9 mouse cellular contexts compared by ENCODE assay signal in the genomic region with DNA sequence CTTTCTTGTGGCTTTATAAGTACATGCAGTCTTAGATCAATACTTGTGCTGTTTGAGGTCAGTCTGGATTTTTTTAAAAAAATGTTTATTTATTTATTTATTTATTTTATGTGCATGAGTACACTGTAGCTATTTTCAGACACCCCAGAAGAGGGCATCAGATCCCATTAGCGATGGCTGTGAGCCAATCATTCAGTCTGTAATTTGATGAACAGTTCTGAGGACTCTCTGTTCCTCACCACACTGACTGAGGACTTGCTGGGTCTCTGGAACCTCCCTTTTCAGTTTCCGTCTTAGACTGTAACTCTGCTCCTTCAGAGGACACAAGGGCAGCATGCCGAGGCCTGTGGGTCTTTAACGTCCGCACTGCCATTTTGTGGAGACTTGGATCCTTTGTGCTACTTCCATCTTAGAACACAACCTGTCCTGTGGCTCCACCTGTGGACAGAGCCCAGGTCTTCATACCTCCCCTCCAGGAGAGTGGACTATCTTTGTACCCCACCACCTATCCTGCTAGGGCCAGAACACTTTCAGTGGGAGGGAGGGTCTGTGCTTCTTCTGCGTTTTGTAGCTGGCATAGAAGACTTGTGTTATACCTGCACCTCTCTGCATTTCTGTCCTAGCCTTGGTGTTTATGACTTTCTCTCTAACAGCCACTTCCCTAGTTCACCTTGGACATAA. TPM values are rescaled to one million over a fixed set of nuclear protein-coding genes. Genes with fewer than 3 reads are reported as not detected.
DNase-seq lines count a peak whose midpoint lies in the region; ATAC-seq and TF ChIP-seq lines count a peak whose summit lies in the region.
"Had no signal": no experiment of that assay in that cellular context is flagged by ENCODE, and none has a peak within 500 bp of the region (broad histone marks: within the 10 kb centered on the region; RNA-seq: fewer than 3 reads in every experiment).

No protein-coding gene starts in this region.

- 90% methylated on average over 6 of the region's 6 CpGs for WGBS in intestine, embryonic 16.5 days

- no peak overlapping the region for H3K4me2 ChIP-seq in intestine, embryonic 16.5 days (ENCODE audit: low read depth, low read length)
- H3K4me2 ChIP-seq: limb, embryonic 13.5 days had no signal

- no peak overlapping the region for H3K9ac ChIP-seq in intestine, embryonic 16.5 days (ENCODE audit: low read depth, low read length)
- H3K9ac ChIP-seq: limb, embryonic 13.5 days had no signal

- ATAC-seq in Patski, result no peak
- ATAC-seq in intestine, embryonic 16.5 days, result peak; percentile 28; the same call in 1 of the 2 replicates
- no peak for ATAC-seq in erythroid progenitor cell, adult 5-6 weeks (replicated peaks; ENCODE audit: low FRiP score, poor library complexity, severe bottlenecking)

- CTCF ChIA-PET in Patski (lab: Charles Lee), result interaction anchor here (0.7 to 1.7 kb wide), 6 partner anchors 9 to 30 kb away, joined by 3 to 4 read pairs (median 4); no protein-coding TSS in a partner anchor

- no peaks in the 10 kb centered on the region for H3K9me3 ChIP-seq in intestine, embryonic 16.5 days (ENCODE audit: control insufficient read depth, low read length)
- H3K9me3 ChIP-seq: limb, embryonic 13.5 days had no signal

- no peaks in the 10 kb centered on the region for H3K27me3 ChIP-seq in Patski
- H3K27me3 ChIP-seq in intestine, embryonic 16.5 days (replicated peaks; ENCODE audit: control insufficient read depth, insufficient read depth, low read length), result no peaks in the 10 kb centered on the region
- H3K27me3 ChIP-seq: limb, embryonic 13.5 days had no signal

- H3K4me3 ChIP-seq in intestine, embryonic 16.5 days (ENCODE audit: low read length), result no peak overlapping the region
- H3K4me3 ChIP-seq: limb, embryonic 13.5 days had no signal

- in situ Hi-C loops in Patski (cut with MboI; ENCODE audit: low pct_unique_long_range_greater_than_20kb), result no loop called here

- POLR2A ChIA-PET in Patski (lab: Charles Lee), result interaction anchor here (1.1 kb wide), 1 partner anchor 23 kb away, joined by 4 read pairs; no protein-coding TSS in a partner anchor

- DNase-seq in gastrocnemius, adult 18-20 months (ENCODE audit: low spot score), result peak; percentile 50
- no peak for DNase-seq in gastrocnemius, postnatal 25 days
- peak; percentile 37 to 68 for DNase-seq in layer of hippocampus, postnatal 14 days (ENCODE audit: low spot score in 2 of 2)
- no peak for DNase-seq in layer of hippocampus, adult 8-10 months (ENCODE audit: low spot score in 2 of 2)
- no peak for DNase-seq in Patski (ENCODE audit: low read depth, low spot score)
- DNase-seq in gastrocnemius, postnatal 36 days, result no peak

- peak; percentile 9 for TF ChIP-seq CTCF in Patski (IDR thresholded peaks at IDR 0.05)

- intact Hi-C loops in gastrocnemius, postnatal 36 days (cut with DNase I), result no loop called here

- peaks cover 4% of the 10 kb centered on the region; the same call in 1 of the 2 replicates for H3K36me3 ChIP-seq in intestine, embryonic 16.5 days (ENCODE audit: control insufficient read depth, insufficient read depth, low read length)

- no peak overlapping the region for H3K27ac ChIP-seq in intestine, embryonic 16.5 days (ENCODE audit: low read length)
- H3K27ac ChIP-seq: limb, embryonic 13.5 days had no signal

- peaks cover 12% of the 10 kb centered on the region for H3K4me1 ChIP-seq in intestine, embryonic 16.5 days (ENCODE audit: control insufficient read depth, insufficient read depth, low read length)

RNA-seq across cellular contexts. Expression of gene Cyfip1, which starts 28.9 kb away (rescaled TPM):
- total RNA-seq in gastrocnemius, adult 18-20 months (2021), result 10 to 100 TPM; 20.3 to 21.0 TPM
- total RNA-seq in gastrocnemius, postnatal 25 days (2021), result 10 to 100 TPM; 21.0 to 22.3 TPM
- total RNA-seq in layer of hippocampus, postnatal 14 days (2021), result 100 to 1,000 TPM; 119 to 121 TPM
- total RNA-seq in layer of hippocampus, adult 8-10 months (2022), result 100 to 1,000 TPM; 105 to 146 (median 123) TPM
- 81.0 TPM for polyA plus RNA-seq in Patski (2021)
- polyA plus RNA-seq in intestine, embryonic 16.5 days (2015; fragmentation: Nextera tagmentation; extraction: Ambion mirVana), result 89.3 and 93.9 TPM in 2 replicates
- total RNA-seq in erythroid progenitor cell, adult 5-6 weeks (2015; ENCODE audit: low replicate concordance), result 10.5 and 11.9 TPM in 2 replicates
- total RNA-seq in erythroid progenitor cell, adult 5-6 weeks (2017; ENCODE audit: low replicate concordance), result 6.5 and 8.3 TPM in 2 replicates
- 10 to 100 TPM; 19.7 to 21.4 TPM for total RNA-seq in gastrocnemius, postnatal 36 days (2021)

Comparison
In these comparisons a context has a peak if more than half of its experiments do, and no peak if none do; other contexts are left out.
1. DNase-seq: peak in gastrocnemius, adult 18-20 months (single experiment) and layer of hippocampus, postnatal 14 days (2 of 2); none in gastrocnemius, postnatal 25 days (single experiment), layer of hippocampus, adult 8-10 months (0 of 2), Patski (single experiment) and gastrocnemius, postnatal 36 days (0 of 2).
2. RNA of gene Cyfip1, which starts 28.9 kb away (total RNA-seq): 105 to 146 TPM in layer of hippocampus, adult 8-10 months and 119 to 121 TPM in layer of hippocampus, postnatal 14 days; 21.0 to 22.3 TPM in gastrocnemius, postnatal 25 days, 19.7 to 21.4 TPM in gastrocnemius, postnatal 36 days, 20.3 to 21.0 TPM in gastrocnemius, adult 18-20 months and 6.5 to 11.9 TPM in erythroid progenitor cell, adult 5-6 weeks; every median in the first group is over 4 times any median in the second.